24 mouse cellular contexts compared by ENCODE assay signal in the genomic region with DNA sequence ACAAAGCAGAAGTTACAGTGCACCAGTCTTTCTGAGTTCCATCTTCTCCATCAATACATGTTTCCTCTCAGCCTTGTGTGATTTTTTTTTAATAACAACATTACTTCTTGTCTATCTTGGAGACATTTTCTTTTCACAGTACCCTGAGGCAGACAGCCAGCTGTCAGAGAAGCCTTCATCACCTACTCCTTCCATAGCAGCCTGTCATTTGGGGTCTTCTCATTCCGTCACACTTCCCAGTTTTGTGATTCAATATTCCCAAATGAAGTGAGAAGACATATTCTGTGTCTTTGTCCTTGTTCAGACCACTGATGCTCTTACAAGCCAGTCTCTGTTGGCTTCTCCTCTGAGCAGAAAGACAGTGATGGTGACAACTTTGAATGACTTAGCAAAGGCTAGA.
DNase-seq lines count a peak whose midpoint lies in the region; ATAC-seq and TF ChIP-seq lines count a peak whose summit lies in the region.
"Had no signal": no experiment of that assay in that cellular context is flagged by ENCODE, and none has a peak within 500 bp of the region (broad histone marks: within the 10 kb centered on the region; RNA-seq: fewer than 3 reads in every experiment).

No protein-coding gene starts in this region.

- H3K9ac ChIP-seq in lung, embryonic 14.5 days, result no peak overlapping the region
- H3K9ac ChIP-seq in lung, embryonic 16.5 days (ENCODE audit: low read length), result no peak overlapping the region
- H3K9ac ChIP-seq in midbrain, embryonic 11.5 days (ENCODE audit: low read length), result no peak overlapping the region
- H3K9ac ChIP-seq in midbrain, embryonic 13.5 days (replicated peaks), result no peak overlapping the region
- H3K9ac ChIP-seq: embryonic facial prominence, embryonic 12.5 days; forebrain, embryonic 13.5 days; forebrain, embryonic 15.5 days had no signal

- TF ChIP-seq POLR2A in lung, adult 2 months (IDR thresholded peaks at IDR 0.05; ENCODE audit: borderline replicate concordance, extremely low read depth, low read depth, low read length), result no peak

- no peaks in the 10 kb centered on the region for H3K27me3 ChIP-seq in lung, embryonic 14.5 days (ENCODE audit: insufficient read depth, low read length)
- H3K27me3 ChIP-seq in lung, embryonic 16.5 days (ENCODE audit: control insufficient read depth, insufficient read depth, low read depth, low read length), result no peaks in the 10 kb centered on the region
- no peaks in the 10 kb centered on the region for H3K27me3 ChIP-seq in midbrain, embryonic 11.5 days (ENCODE audit: control insufficient read depth, insufficient read depth, low read length)
- no peaks in the 10 kb centered on the region for H3K27me3 ChIP-seq in midbrain, embryonic 13.5 days
- H3K27me3 ChIP-seq: CH12.LX; embryonic facial prominence, embryonic 12.5 days; forebrain, embryonic 13.5 days; forebrain, embryonic 15.5 days; Patski had no signal

- no peak overlapping the region for H3K4me2 ChIP-seq in lung, embryonic 14.5 days
- no peak overlapping the region for H3K4me2 ChIP-seq in lung, embryonic 16.5 days (ENCODE audit: low read depth, low read length)
- no peak overlapping the region for H3K4me2 ChIP-seq in midbrain, embryonic 11.5 days
- no peak overlapping the region for H3K4me2 ChIP-seq in midbrain, embryonic 13.5 days (replicated peaks)
- H3K4me2 ChIP-seq: embryonic facial prominence, embryonic 12.5 days; forebrain, embryonic 13.5 days; forebrain, embryonic 15.5 days had no signal

- no peak overlapping the region for H3K27ac ChIP-seq in lung, embryonic 14.5 days (ENCODE audit: low read depth)
- no peak overlapping the region for H3K27ac ChIP-seq in lung, embryonic 16.5 days (ENCODE audit: low read length)
- H3K27ac ChIP-seq in midbrain, embryonic 11.5 days (ENCODE audit: low read depth, low read length), result no peak overlapping the region
- H3K27ac ChIP-seq in midbrain, embryonic 13.5 days, result no peak overlapping the region
- H3K27ac ChIP-seq: embryonic facial prominence, embryonic 10.5 days; embryonic facial prominence, embryonic 12.5 days; forebrain, embryonic 13.5 days; forebrain, embryonic 15.5 days had no signal

- WGBS in lung, embryonic 14.5 days, result 53% methylated on average over 1 of the region's 1 CpGs
- 61% methylated on average over 1 of the region's 1 CpGs for WGBS in lung, adult 2 months
- 35% methylated on average over 1 of the region's 1 CpGs for whole genome bisulfite sequencing in lung, embryonic 16.5 days
- 75% methylated on average over 1 of the region's 1 CpGs for WGBS in midbrain, embryonic 11.5 days
- WGBS in midbrain, embryonic 13.5 days, result 90% methylated on average over 1 of the region's 1 CpGs

- peak; percentile 60; the same call in 1 of the 2 replicates for ATAC-seq in lung, embryonic 14.5 days (ENCODE audit: insufficient read depth)
- peak; percentile 66; the same call in 1 of the 2 replicates for ATAC-seq in lung, embryonic 16.5 days (ENCODE audit: low read depth)
- ATAC-seq in midbrain, embryonic 11.5 days (ENCODE audit: low FRiP score), result no peak
- ATAC-seq in midbrain, embryonic 13.5 days, result no peak
- ATAC-seq: activated CD4-positive, CD25-positive, alpha-beta regulatory T cell, adult 4 months; CD4-positive, CD25-positive, alpha-beta regulatory T cell, adult 4 months; forebrain, embryonic 13.5 days; forebrain, embryonic 15.5 days; Patski had no signal

- H3K9me3 ChIP-seq in lung, embryonic 14.5 days (ENCODE audit: low read depth, low read length), result no peaks in the 10 kb centered on the region
- H3K9me3 ChIP-seq in lung, embryonic 16.5 days (ENCODE audit: control insufficient read depth, low read length), result no peaks in the 10 kb centered on the region
- H3K9me3 ChIP-seq in midbrain, embryonic 11.5 days (ENCODE audit: control insufficient read depth, low read length), result no peaks in the 10 kb centered on the region
- no peaks in the 10 kb centered on the region for H3K9me3 ChIP-seq in midbrain, embryonic 13.5 days
- H3K9me3 ChIP-seq: embryonic facial prominence, embryonic 10.5 days; embryonic facial prominence, embryonic 12.5 days; forebrain, embryonic 13.5 days; forebrain, embryonic 15.5 days; G1E had no signal

- no peaks in the 10 kb centered on the region; the same call in 1 of the 2 replicates for H3K4me1 ChIP-seq in lung, embryonic 14.5 days (ENCODE audit: insufficient read depth)
- no peaks in the 10 kb centered on the region for H3K4me1 ChIP-seq in lung, adult 2 months (ENCODE audit: control insufficient read depth, insufficient read depth, low read length)
- H3K4me1 ChIP-seq in lung, embryonic 16.5 days (replicated peaks; ENCODE audit: control insufficient read depth, insufficient read depth, low read length), result 0 out of 2 replicates have a peak, but pooled peaks cover 2% of the 10 kb centered on the region
- H3K4me1 ChIP-seq in midbrain, embryonic 11.5 days (ENCODE audit: control insufficient read depth, insufficient read depth, low read length), result no peaks in the 10 kb centered on the region
- no peaks in the 10 kb centered on the region for H3K4me1 ChIP-seq in midbrain, embryonic 13.5 days (replicated peaks)
- H3K4me1 ChIP-seq: embryonic facial prominence, embryonic 10.5 days; embryonic facial prominence, embryonic 12.5 days; forebrain, embryonic 13.5 days; forebrain, embryonic 15.5 days had no signal

- no peak for TF ChIP-seq CTCF in lung, embryonic 14.5 days (IDR thresholded peaks at IDR 0.05; ENCODE audit: low read depth)
- TF ChIP-seq CTCF in lung, adult 2 months (IDR thresholded peaks at IDR 0.05; ENCODE audit: insufficient read depth, low read length), result no peak

- H3K4me3 ChIP-seq in lung, embryonic 14.5 days (ENCODE audit: low read depth, low read length), result no peak overlapping the region
- no peak overlapping the region for H3K4me3 ChIP-seq in lung, adult 2 months (replicated peaks; ENCODE audit: extremely low read depth, low read depth, low read length)
- no peak overlapping the region for H3K4me3 ChIP-seq in lung, embryonic 16.5 days (ENCODE audit: low read length)
- H3K4me3 ChIP-seq in midbrain, embryonic 11.5 days (ENCODE audit: low read depth, low read length), result no peak overlapping the region
- no peak overlapping the region for H3K4me3 ChIP-seq in midbrain, embryonic 13.5 days (replicated peaks)
- H3K4me3 ChIP-seq: embryonic facial prominence, embryonic 10.5 days; embryonic facial prominence, embryonic 12.5 days; forebrain, embryonic 13.5 days; forebrain, embryonic 15.5 days had no signal

- H3K36me3 ChIP-seq in lung, embryonic 14.5 days (ENCODE audit: insufficient read depth), result no peaks in the 10 kb centered on the region
- no peaks in the 10 kb centered on the region for H3K36me3 ChIP-seq in lung, embryonic 16.5 days (ENCODE audit: control insufficient read depth, insufficient read depth, low read length)
- H3K36me3 ChIP-seq in midbrain, embryonic 11.5 days (ENCODE audit: control insufficient read depth, insufficient read depth, low read length), result no peaks in the 10 kb centered on the region
- no peaks in the 10 kb centered on the region for H3K36me3 ChIP-seq in midbrain, embryonic 13.5 days
- H3K36me3 ChIP-seq: embryonic facial prominence, embryonic 10.5 days; embryonic facial prominence, embryonic 12.5 days; forebrain, embryonic 15.5 days; G1E had no signal

- DNase-seq in lung, embryonic 14.5 days, result peak; percentile 80
- DNase-seq in lung, adult 2 months, result no peak
- DNase-seq in lung, postnatal 14 days, result no peak
- DNase-seq in midbrain, embryonic 11.5 days (ENCODE audit: low spot score, missing footprints), result peak; percentile 19
- DNase-seq: adrenal gland, adult 8-10 months; adrenal gland, postnatal 14 days; adrenal gland, postnatal 36 days; B cell, adult 2 months; cerebellum, adult 11-12 months; cerebellum, adult 2 months; cerebellum, adult 9-10 months; cerebellum, postnatal 10 days; cerebellum, postnatal 25 days had no signal

Comparison
In these comparisons a context has a peak if more than half of its experiments do, and no peak if none do; other contexts are left out.
1. DNase-seq: peak in lung, embryonic 14.5 days (single experiment) and midbrain, embryonic 11.5 days (single experiment); none in lung, adult 2 months (single experiment) and lung, postnatal 14 days (single experiment).
2. ATAC-seq: peak in lung, embryonic 14.5 days (single experiment) and lung, embryonic 16.5 days (single experiment); none in midbrain, embryonic 11.5 days (single experiment) and midbrain, embryonic 13.5 days (single experiment).